Mouse (Mus musculus): Measurements from ENCODE around the gene Taf1a. TPM values are rescaled to one million over a fixed set of nuclear protein-coding genes. Genes with fewer than 3 reads are reported as not detected.
"Not testable (repeated sequence)": the region's sequence is repeated elsewhere in the genome, so short reads cannot be mapped to it uniquely, and the experiment has no call there.

Gene Taf1a
- 0.09 TPM in 1 of 2 replicates, not detected in the other for polyA plus RNA-seq (2012)

- H3K36me3 ChIP-seq (ENCODE audit: control insufficient read depth): peaks cover 11% of the 10 kb centered on the region
- H3K27me3 ChIP-seq (ENCODE audit: control insufficient read depth): peaks cover 6% of the 10 kb centered on the region
- peaks cover 20% of the 10 kb centered on the region for H3K4me1 ChIP-seq (ENCODE audit: control insufficient read depth)
- TF ChIP-seq GATA1 (IDR thresholded peaks at IDR 0.05; ENCODE audit: low read length): no peak
- no peak for TF ChIP-seq TAL1 (IDR thresholded peaks at IDR 0.05; ENCODE audit: low read length)
- H3K4me3 ChIP-seq (replicated peaks): peak within 1 kb of the TSS; percentile 82
- peaks cover 4% of the 10 kb centered on the region; the same call in 1 of the 2 replicates for H3K9me3 ChIP-seq (ENCODE audit: control insufficient read depth, low read length)
Observed at GRCm38 (mm10) chr1:183388426-183389406, at the start of gene Taf1a. TSS of gene Taf1a (plus strand) at chr1:183388981.

- Histone ChIP-seq H3K36me3 (ENCODE audit: control insufficient read depth) (peaks cover 50% of the 10 kb centered on the region), H3K4me1 (ENCODE audit: control insufficient read depth) (peaks cover 13% of the 10 kb centered on the region)
- H3K9me3 ChIP-seq (ENCODE audit: control insufficient read depth, low read length); H3K4me3 ChIP-seq (replicated peaks); H3K27me3 ChIP-seq (ENCODE audit: control insufficient read depth): not testable (repeated sequence)
- 0 out of 3 replicates have a peak, but pooled peaks have one; percentile 1 for TF ChIP-seq TAL1 (IDR thresholded peaks at IDR 0.05; ENCODE audit: low read length)
Observed at GRCm38 (mm10) chr1:183342902-183343301, 45.9 kb upstream of the Taf1a start.

GRCm38 (mm10) chr1:183344886-183345816 lies 43.6 kb upstream of the Taf1a start:
- Histone ChIP-seq H3K27me3 (ENCODE audit: control insufficient read depth) (no peaks in the 10 kb centered on the region), H3K4me1 (ENCODE audit: control insufficient read depth) (peaks cover 19% of the 10 kb centered on the region), H3K4me3 (replicated peaks) (peak overlapping the region; percentile 100), H3K36me3 (ENCODE audit: control insufficient read depth) (peaks cover 41% of the 10 kb centered on the region), H3K9me3 (ENCODE audit: control insufficient read depth, low read length) (no peaks in the 10 kb centered on the region)
- no peak for TF ChIP-seq TAL1 (IDR thresholded peaks at IDR 0.05; ENCODE audit: low read length)
- no peak for TF ChIP-seq GATA1 (IDR thresholded peaks at IDR 0.05; ENCODE audit: low read length)

GRCm38 (mm10) chr1:183345817-183346195 lies 43.0 kb upstream of the Taf1a start:
- peaks cover 19% of the 10 kb centered on the region for H3K4me1 ChIP-seq (ENCODE audit: control insufficient read depth)
- TF ChIP-seq TAL1 (IDR thresholded peaks at IDR 0.05; ENCODE audit: low read length): no peak
- TF ChIP-seq GATA1 (IDR thresholded peaks at IDR 0.05; ENCODE audit: low read length): no peak
- no peaks in the 10 kb centered on the region for H3K27me3 ChIP-seq (ENCODE audit: control insufficient read depth)
- H3K4me3 ChIP-seq (replicated peaks): peak overlapping the region; percentile 100
- H3K36me3 ChIP-seq (ENCODE audit: control insufficient read depth): peaks cover 39% of the 10 kb centered on the region
- no peaks in the 10 kb centered on the region for H3K9me3 ChIP-seq (ENCODE audit: control insufficient read depth, low read length)

GRCm38 (mm10) chr1:183349840-183350239 lies 38.9 kb upstream of the Taf1a start:
- H3K9me3 ChIP-seq (ENCODE audit: control insufficient read depth, low read length): no peaks in the 10 kb centered on the region
- peaks cover 25% of the 10 kb centered on the region for H3K36me3 ChIP-seq (ENCODE audit: control insufficient read depth)
- no peaks in the 10 kb centered on the region for H3K27me3 ChIP-seq (ENCODE audit: control insufficient read depth)
- peaks cover 15% of the 10 kb centered on the region for H3K4me1 ChIP-seq (ENCODE audit: control insufficient read depth)
- H3K4me3 ChIP-seq (replicated peaks): no peak overlapping the region
- no peak for TF ChIP-seq TAL1 (IDR thresholded peaks at IDR 0.05; ENCODE audit: low read length)
- no peak for TF ChIP-seq GATA1 (IDR thresholded peaks at IDR 0.05; ENCODE audit: low read length)

GRCm38 (mm10) chr1:183358901-183359300 lies 29.9 kb upstream of the Taf1a start:
- Histone ChIP-seq H3K4me3 (replicated peaks) (no peak overlapping the region), H3K9me3 (ENCODE audit: control insufficient read depth, low read length) (no peaks in the 10 kb centered on the region), H3K36me3 (ENCODE audit: control insufficient read depth) (peaks cover 42% of the 10 kb centered on the region), H3K4me1 (ENCODE audit: control insufficient read depth) (peaks cover 13% of the 10 kb centered on the region), H3K27me3 (ENCODE audit: control insufficient read depth) (no peaks in the 10 kb centered on the region)
- TF ChIP-seq TAL1 (IDR thresholded peaks at IDR 0.05; ENCODE audit: low read length) (no peak), GATA1 (IDR thresholded peaks at IDR 0.05; ENCODE audit: low read length) (no peak)

GRCm38 (mm10) chr1:183362301-183362700 lies 26.5 kb upstream of the Taf1a start:
- no peak for TF ChIP-seq TAL1 (IDR thresholded peaks at IDR 0.05; ENCODE audit: low read length)
- no peak for TF ChIP-seq GATA1 (IDR thresholded peaks at IDR 0.05; ENCODE audit: low read length)
- H3K4me3 ChIP-seq (replicated peaks): no peak overlapping the region
- no peaks in the 10 kb centered on the region for H3K27me3 ChIP-seq (ENCODE audit: control insufficient read depth)
- no peaks in the 10 kb centered on the region for H3K9me3 ChIP-seq (ENCODE audit: control insufficient read depth, low read length)
- H3K36me3 ChIP-seq (ENCODE audit: control insufficient read depth): peaks cover 44% of the 10 kb centered on the region
- peaks cover 13% of the 10 kb centered on the region for H3K4me1 ChIP-seq (ENCODE audit: control insufficient read depth)

GRCm38 (mm10) chr1:183362729-183363576 lies 25.8 kb upstream of the Taf1a start:
- Histone ChIP-seq H3K4me3 (replicated peaks) (no peak overlapping the region), H3K4me1 (ENCODE audit: control insufficient read depth) (peaks cover 13% of the 10 kb centered on the region), H3K36me3 (ENCODE audit: control insufficient read depth) (peaks cover 38% of the 10 kb centered on the region), H3K27me3 (ENCODE audit: control insufficient read depth) (peaks cover 5% of the 10 kb centered on the region), H3K9me3 (ENCODE audit: control insufficient read depth, low read length) (no peaks in the 10 kb centered on the region)
- no peak for TF ChIP-seq GATA1 (IDR thresholded peaks at IDR 0.05; ENCODE audit: low read length)
- no peak for TF ChIP-seq TAL1 (IDR thresholded peaks at IDR 0.05; ENCODE audit: low read length)
